Comparison of ENCODE assay signal across 39 mouse cellular contexts in the genomic region with DNA sequence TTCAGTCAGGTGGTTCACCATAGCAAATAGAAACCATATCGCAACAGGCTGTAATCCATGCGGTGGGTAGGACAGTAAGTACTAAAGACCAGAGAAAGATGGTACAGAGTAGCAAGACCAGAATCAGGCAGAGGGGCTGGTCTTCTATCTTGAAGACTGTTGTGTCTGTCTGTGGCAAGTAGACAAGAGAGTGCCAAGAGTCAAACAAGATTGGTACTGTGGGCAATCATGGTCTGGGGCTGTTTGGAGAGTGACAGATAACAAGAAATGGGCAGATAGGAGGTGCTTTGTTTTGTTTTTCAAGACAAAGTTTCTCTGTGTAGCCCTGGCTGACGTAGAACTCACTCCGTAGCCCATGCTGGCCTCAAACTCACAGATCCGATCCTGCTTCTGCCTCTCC. TPM values are rescaled to one million over a fixed set of nuclear protein-coding genes. Genes with fewer than 3 reads are reported as not detected.
"Had no signal": no experiment of that assay in that cellular context is flagged by ENCODE, and none has a peak within 500 bp of the region (broad histone marks: within the 10 kb centered on the region; RNA-seq: fewer than 3 reads in every experiment).

No protein-coding gene starts in this region.

- ATAC-seq: hindbrain, postnatal 0 days; intestine, embryonic 16.5 days had no signal

- H3K9me3 ChIP-seq: heart, embryonic 10.5 days; heart, embryonic 12.5 days; hindbrain, embryonic 13.5 days; hindbrain, embryonic 15.5 days; kidney, embryonic 15.5 days; limb, embryonic 13.5 days; limb, embryonic 15.5 days had no signal

- H3K4me3 ChIP-seq: gastrocnemius, adult 2 months; heart, embryonic 10.5 days; heart, embryonic 12.5 days; hindbrain, embryonic 13.5 days; hindbrain, embryonic 15.5 days; kidney, embryonic 15.5 days; limb, embryonic 13.5 days; limb, embryonic 15.5 days had no signal

- H3K4me2 ChIP-seq: heart, embryonic 12.5 days; hindbrain, embryonic 13.5 days; hindbrain, embryonic 15.5 days; kidney, embryonic 15.5 days; limb, embryonic 13.5 days; limb, embryonic 15.5 days; liver, embryonic 11.5 days had no signal

- H3K27me3 ChIP-seq: heart, embryonic 12.5 days; hindbrain, embryonic 13.5 days; hindbrain, embryonic 15.5 days; kidney, embryonic 15.5 days; limb, embryonic 13.5 days; limb, embryonic 15.5 days had no signal

- H3K9ac ChIP-seq: heart, embryonic 12.5 days; hindbrain, embryonic 13.5 days; hindbrain, embryonic 15.5 days; kidney, embryonic 15.5 days; limb, embryonic 13.5 days; limb, embryonic 15.5 days had no signal

- DNase-seq: gastrocnemius, adult 2 months; gastrocnemius, postnatal 10 days; gastrocnemius, postnatal 25 days; heart, adult 18-20 months; heart, postnatal 10 days; kidney, adult 11 months; kidney, adult 2 months; kidney, adult 9 months; kidney, postnatal 14 days; kidney, postnatal 36 days; layer of hippocampus, adult 9-11 months; layer of hippocampus, postnatal 36 days; left cerebral cortex, postnatal 4 days had no signal

- H3K27ac ChIP-seq: gastrocnemius, adult 2 months; heart, embryonic 10.5 days; hindbrain, embryonic 13.5 days; hindbrain, embryonic 15.5 days; hindbrain, postnatal 0 days; kidney, embryonic 15.5 days; kidney, postnatal 0 days; limb, embryonic 13.5 days; limb, embryonic 15.5 days had no signal

- H3K36me3 ChIP-seq: hindbrain, embryonic 15.5 days; limb, embryonic 13.5 days; limb, embryonic 15.5 days had no signal

RNA-seq across cellular contexts. Expression of gene Gm20671, which starts 45.3 kb away (rescaled TPM):
- total RNA-seq: gastrocnemius, adult 2 months; gastrocnemius, postnatal 10 days; gastrocnemius, postnatal 25 days; gastrocnemius, postnatal 4 days; heart, postnatal 25 days; layer of hippocampus, adult 18-20 months; layer of hippocampus, adult 8-10 months; layer of hippocampus, postnatal 14 days; layer of hippocampus, postnatal 36 days; left cerebral cortex, adult 18-20 months; left cerebral cortex, adult 8-10 months; left cerebral cortex, postnatal 10 days; left cerebral cortex, postnatal 25 days; left cerebral cortex, postnatal 4 days had no signal
- polyA plus RNA-seq: frontal cortex, adult 2 months; heart, embryonic 10.5 days; heart, embryonic 12.5 days; heart, embryonic 14.5 days; heart, embryonic 16.5 days; hindbrain, embryonic 11.5 days; hindbrain, embryonic 13.5 days; hindbrain, embryonic 15.5 days; hindbrain, postnatal 0 days; intestine, embryonic 14.5 days; intestine, embryonic 16.5 days; kidney, embryonic 15.5 days; kidney, postnatal 0 days; limb, embryonic 11.5 days; limb, embryonic 13.5 days; limb, embryonic 15.5 days; liver, embryonic 11.5 days had no signal
